Mouse (Mus musculus) forebrain, embryonic 10.5 days (tissue): ENCODE data around the gene Clybl. TPM values are rescaled to one million over a fixed set of nuclear protein-coding genes. Genes with fewer than 3 reads are reported as not detected.

Experiments
- DNase-seq: peaks from one replicate; pipeline ENCODE4 v3.0.0-alpha.2; 2017; ENCODE audit warnings: low spot score; ENCODE audit errors: extremely low spot score
- H3K27ac ChIP-seq: fragments of 300-500 bp; sonication (generic); 2 replicates; pipeline ENCODE4 v1.5.1; 2016; ENCODE audit warnings: mild to moderate bottlenecking
- H3K27me3 ChIP-seq: fragments of 300-500 bp; sonication (generic); 2 replicates; pipeline ENCODE4 v1.6.1; 2016; ENCODE audit warnings: mild to moderate bottlenecking; ENCODE audit not compliant: poor library complexity, severe bottlenecking
- H3K36me3 ChIP-seq: fragments of 300-500 bp; sonication (generic); replicated peaks from 2 replicates; pipeline ENCODE4 v1.6.1; 2016; ENCODE audit warnings: mild to moderate bottlenecking, moderate library complexity
- H3K4me1 ChIP-seq: fragments of 300-500 bp; sonication (generic); 2 replicates; pipeline ENCODE4 v1.6.1; 2016
- H3K4me3 ChIP-seq: fragments of 300-500 bp; sonication (generic); 2 replicates; pipeline ENCODE4 v1.5.1; 2016; ENCODE audit warnings: mild to moderate bottlenecking, moderate library complexity
- H3K9me3 ChIP-seq: fragments of 300-500 bp; sonication (generic); 2 replicates; pipeline ENCODE4 v1.6.1; 2016; ENCODE audit warnings: mild to moderate bottlenecking, moderate library complexity
- WGBS: fragments of 180-500 bp; shearing (Covaris S2); methylation state at CpG from one replicate; pipeline ENCODE4 v1.1.7; 2016; 5-methylcytosine and 5-hydroxymethylcytosine counted together
- polyA plus RNA-seq: library from polyadenylated mRNA; unstranded; fragments of >200 nt; fragmentation: Nextera tagmentation; extraction: Ambion mirVana; gene quantifications from 2 replicates; pipeline ENCODE4 v1.2.1, GENCODE M21; 2016

Clybl gene
- 29.1 and 35.3 TPM in 2 replicates for polyA plus RNA-seq

- H3K4me3 ChIP-seq = peak within 1 kb of the TSS; percentile 77
- no peaks in the 10 kb centered on the region for H3K36me3 ChIP-seq
- H3K4me1 ChIP-seq = peaks cover 16% of the 10 kb centered on the region
- 3% methylated on average over 45 of the region's 45 CpGs for WGBS
- peaks cover 18% of the 10 kb centered on the region for H3K27me3 ChIP-seq
- no peaks in the 10 kb centered on the region for H3K9me3 ChIP-seq
- DNase-seq = peak; percentile 96
- peak within 1 kb of the TSS; percentile 91 for H3K27ac ChIP-seq
Measured at GRCm38 (mm10) chr14:122181078-122181814, at the start of gene Clybl. Gene Clybl, plus strand, starts transcription at chr14:122181704.

GRCm38 (mm10) chr14:122136368-122136928 lies 45.1 kb upstream of the Clybl start:
- 95% methylated on average over 3 of the region's 3 CpGs for WGBS
- no peak for DNase-seq
- H3K27me3 ChIP-seq = no peaks in the 10 kb centered on the region
- H3K9me3 ChIP-seq = no peaks in the 10 kb centered on the region
- no peaks in the 10 kb centered on the region for H3K4me1 ChIP-seq
- H3K27ac ChIP-seq = no peak overlapping the region
- H3K4me3 ChIP-seq = no peak overlapping the region
- H3K36me3 ChIP-seq = peaks cover 66% of the 10 kb centered on the region

- Histone ChIP-seq H3K27me3 (no peaks in the 10 kb centered on the region), H3K4me1 (no peaks in the 10 kb centered on the region), H3K27ac (no peak overlapping the region), H3K36me3 (peaks cover 73% of the 10 kb centered on the region), H3K4me3 (no peak overlapping the region), H3K9me3 (no peaks in the 10 kb centered on the region)
- 94% methylated on average over 7 of the region's 7 CpGs for WGBS
- DNase-seq = no peak
Measured at GRCm38 (mm10) chr14:122137234-122137633, 44.3 kb upstream of the Clybl start.

GRCm38 (mm10) chr14:122140126-122140525 lies 41.4 kb upstream of the Clybl start:
- WGBS = 76% methylated on average over 1 of the region's 1 CpGs
- H3K27me3 ChIP-seq = no peaks in the 10 kb centered on the region
- H3K36me3 ChIP-seq = peaks cover 82% of the 10 kb centered on the region
- H3K4me3 ChIP-seq = no peak overlapping the region
- no peak for DNase-seq
- H3K4me1 ChIP-seq = no peaks in the 10 kb centered on the region
- no peaks in the 10 kb centered on the region for H3K9me3 ChIP-seq
- H3K27ac ChIP-seq = no peak overlapping the region

- no peaks in the 10 kb centered on the region for H3K9me3 ChIP-seq
- DNase-seq = no peak
- no peaks in the 10 kb centered on the region for H3K4me1 ChIP-seq
- 95% methylated on average over 4 of the region's 4 CpGs for WGBS
- H3K4me3 ChIP-seq = no peak overlapping the region
- no peak overlapping the region for H3K27ac ChIP-seq
- H3K27me3 ChIP-seq = no peaks in the 10 kb centered on the region; the same call in 1 of the 2 replicates
- H3K36me3 ChIP-seq = peaks cover 95% of the 10 kb centered on the region
Measured at GRCm38 (mm10) chr14:122143585-122144269, 37.8 kb upstream of the Clybl start.

- H3K4me3 ChIP-seq = no peak overlapping the region
- H3K36me3 ChIP-seq = peaks cover 99% of the 10 kb centered on the region
- DNase-seq = no peak
- H3K27ac ChIP-seq = no peak overlapping the region
- 69% methylated on average over 1 of the region's 1 CpGs for WGBS
- peaks cover 6% of the 10 kb centered on the region for H3K4me1 ChIP-seq
- no peaks in the 10 kb centered on the region; the same call in 1 of the 2 replicates for H3K27me3 ChIP-seq
- no peaks in the 10 kb centered on the region for H3K9me3 ChIP-seq
Measured at GRCm38 (mm10) chr14:122145374-122145773, 36.1 kb upstream of the Clybl start.

- no peak for DNase-seq
- Histone ChIP-seq H3K9me3 (no peaks in the 10 kb centered on the region), H3K27ac (no peak overlapping the region), H3K36me3 (peaks cover 98% of the 10 kb centered on the region), H3K4me1 (peaks cover 15% of the 10 kb centered on the region), H3K4me3 (no peak overlapping the region), H3K27me3 (no peaks in the 10 kb centered on the region; the same call in 1 of the 2 replicates)
- 42% methylated on average over 5 of the region's 5 CpGs for WGBS
Measured at GRCm38 (mm10) chr14:122150616-122151015, 30.9 kb upstream of the Clybl start.

- Histone ChIP-seq H3K4me1 (no peaks in the 10 kb centered on the region), H3K36me3 (peaks cover 83% of the 10 kb centered on the region), H3K4me3 (no peak overlapping the region), H3K27me3 (no peaks in the 10 kb centered on the region), H3K27ac (no peak overlapping the region), H3K9me3 (no peaks in the 10 kb centered on the region)
- DNase-seq = no peak
- WGBS = 87% methylated on average over 7 of the region's 7 CpGs
Measured at GRCm38 (mm10) chr14:122157738-122158137, 23.8 kb upstream of the Clybl start.

- 93% methylated on average over 1 of the region's 1 CpGs for WGBS
- no peak overlapping the region for H3K27ac ChIP-seq
- no peaks in the 10 kb centered on the region for H3K4me1 ChIP-seq
- H3K9me3 ChIP-seq = no peaks in the 10 kb centered on the region
- no peak for DNase-seq
- H3K27me3 ChIP-seq = no peaks in the 10 kb centered on the region
- H3K4me3 ChIP-seq = no peak overlapping the region
- peaks cover 64% of the 10 kb centered on the region for H3K36me3 ChIP-seq
Measured at GRCm38 (mm10) chr14:122160916-122161315, 20.6 kb upstream of the Clybl start.

GRCm38 (mm10) chr14:122168912-122169311 lies 12.6 kb upstream of the Clybl start:
- DNase-seq = no peak
- Histone ChIP-seq H3K27me3 (no peaks in the 10 kb centered on the region), H3K27ac (no peak overlapping the region), H3K9me3 (no peaks in the 10 kb centered on the region), H3K36me3 (peaks cover 8% of the 10 kb centered on the region; the same call in 1 of the 2 replicates), H3K4me1 (peaks cover 9% of the 10 kb centered on the region), H3K4me3 (no peak overlapping the region)
- 90% methylated on average over 7 of the region's 7 CpGs for WGBS

- Histone ChIP-seq H3K36me3 (no peaks in the 10 kb centered on the region), H3K27me3 (no peaks in the 10 kb centered on the region), H3K27ac (no peak overlapping the region), H3K4me1 (peaks cover 9% of the 10 kb centered on the region), H3K9me3 (no peaks in the 10 kb centered on the region), H3K4me3 (no peak overlapping the region)
- no peak for DNase-seq
- 77% methylated on average over 7 of the region's 7 CpGs for WGBS
Measured at GRCm38 (mm10) chr14:122170202-122170781, 11.2 kb upstream of the Clybl start.

GRCm38 (mm10) chr14:122171031-122171430 lies 10.5 kb upstream of the Clybl start:
- no peaks in the 10 kb centered on the region for H3K9me3 ChIP-seq
- no peak for DNase-seq
- no peak overlapping the region for H3K27ac ChIP-seq
- no peak overlapping the region for H3K4me3 ChIP-seq
- H3K4me1 ChIP-seq = peaks cover 9% of the 10 kb centered on the region
- H3K36me3 ChIP-seq = no peaks in the 10 kb centered on the region
- WGBS = 89% methylated on average over 7 of the region's 7 CpGs
- H3K27me3 ChIP-seq = no peaks in the 10 kb centered on the region
